In genomic region chrX:103644301-103644700, GRCm38 (mm10) we compare ENCODE assay signal across 25 mouse cellular contexts. TPM values are rescaled to one million over a fixed set of nuclear protein-coding genes. Genes with fewer than 3 reads are reported as not detected.
DNase-seq lines count a peak whose midpoint lies in the region; ATAC-seq lines count a peak whose summit lies in the region.
"Had no signal": no experiment of that assay in that cellular context is flagged by ENCODE, and none has a peak within 500 bp of the region (broad histone marks: within the 10 kb centered on the region; RNA-seq: fewer than 3 reads in every experiment).

No protein-coding gene starts in this region.

- ATAC-seq in kidney, embryonic 15.5 days (replicated peaks; ENCODE audit: low FRiP score): no peak
- ATAC-seq: CD4-positive, CD25-positive, alpha-beta regulatory T cell, adult 4 months; forebrain, embryonic 16.5 days had no signal

- no peaks in the 10 kb centered on the region for H3K9me3 ChIP-seq in kidney, embryonic 15.5 days (replicated peaks)
- H3K9me3 ChIP-seq: embryonic facial prominence, embryonic 13.5 days; forebrain, embryonic 12.5 days; G1E; heart, embryonic 15.5 days; hindbrain, embryonic 13.5 days had no signal

- 64% methylated on average over 1 of the region's 1 CpGs for WGBS in kidney, embryonic 15.5 days

- H3K4me2 ChIP-seq in kidney, embryonic 15.5 days: no peak overlapping the region
- H3K4me2 ChIP-seq: embryonic facial prominence, embryonic 13.5 days; forebrain, embryonic 12.5 days; heart, embryonic 11.5 days; heart, embryonic 15.5 days; hindbrain, embryonic 13.5 days had no signal

- DNase-seq in adrenal gland, adult 2 months: peak; percentile 11
- no peak for DNase-seq in adrenal gland, adult (ENCODE audit: inconsistent age in 2 of 2, low spot score in 1 of 2)
- peak; percentile 31 for DNase-seq in kidney, adult 18-20 months
- peak; percentile 21 for DNase-seq in adipocyte (ENCODE audit: low spot score)
- peak; percentile 52 to 58 for DNase-seq in kidney, postnatal 25 days
- no peak for DNase-seq in frontal cortex, postnatal 14 days (ENCODE audit: low spot score in 2 of 2)
- DNase-seq: adrenal gland, postnatal 25 days; B cell, adult 2 months; cerebellum, adult 18-20 months; cerebellum, adult 9-11 months; cerebellum, postnatal 36 days; gastrocnemius, postnatal 14 days; heart, adult 2 months; heart, postnatal 14 days had no signal

- 0 out of 2 replicates have a peak, but pooled peaks cover 5% of the 10 kb centered on the region for H3K27me3 ChIP-seq in kidney, embryonic 15.5 days
- H3K27me3 ChIP-seq: embryonic facial prominence, embryonic 13.5 days had no signal

- H3K27ac ChIP-seq in kidney, embryonic 15.5 days: no peak overlapping the region
- H3K27ac ChIP-seq: embryonic facial prominence, embryonic 13.5 days; forebrain, embryonic 12.5 days; heart, adult 2 months; heart, embryonic 15.5 days; hindbrain, embryonic 13.5 days had no signal

- H3K4me3 ChIP-seq in kidney, embryonic 15.5 days (replicated peaks): no peak overlapping the region
- H3K4me3 ChIP-seq: embryonic facial prominence, embryonic 13.5 days; forebrain, embryonic 12.5 days; heart, adult 2 months; heart, embryonic 15.5 days; hindbrain, embryonic 13.5 days had no signal

- no peaks in the 10 kb centered on the region for H3K36me3 ChIP-seq in kidney, embryonic 15.5 days
- H3K36me3 ChIP-seq: embryonic facial prominence, embryonic 13.5 days; forebrain, embryonic 12.5 days; G1E; heart, embryonic 15.5 days; hindbrain, embryonic 13.5 days had no signal

- no peak overlapping the region for H3K9ac ChIP-seq in kidney, embryonic 15.5 days
- H3K9ac ChIP-seq: embryonic facial prominence, embryonic 13.5 days; forebrain, embryonic 12.5 days; heart, embryonic 15.5 days; hindbrain, embryonic 13.5 days had no signal

- no peaks in the 10 kb centered on the region for H3K4me1 ChIP-seq in kidney, embryonic 15.5 days
- H3K4me1 ChIP-seq: embryonic facial prominence, embryonic 13.5 days; forebrain, embryonic 12.5 days; heart, embryonic 15.5 days; hindbrain, embryonic 13.5 days had no signal

RNA-seq across cellular contexts. Expression of gene Zcchc13, which starts 13.9 kb away (rescaled TPM):
- total RNA-seq in adrenal gland, adult 2 months (2021): not detected
- not detected in 2 replicates for polyA plus RNA-seq in adrenal gland, adult 2 months (2012; rRNA removed)
- not detected in 2 replicates for polyA plus RNA-seq in kidney, embryonic 15.5 days (2015; fragmentation: Nextera tagmentation; extraction: Ambion mirVana)
- total RNA-seq: adrenal gland, postnatal 25 days; G1E; gastrocnemius, adult 18-20 months; gastrocnemius, postnatal 14 days; heart, adult 2 months; heart, postnatal 14 days; hematopoietic stem cell, adult 5-6 weeks had no signal
- polyA plus RNA-seq: CD4-positive, CD25-positive, alpha-beta regulatory T cell, adult 4 months; embryonic facial prominence, embryonic 13.5 days; forebrain, embryonic 12.5 days; forebrain, embryonic 16.5 days; G1E; heart, adult 2 months; heart, embryonic 11.5 days; heart, embryonic 15.5 days; hindbrain, embryonic 13.5 days had no signal

Comparison
In these comparisons a context has a peak if more than half of its experiments do, and no peak if none do; other contexts are left out.
1. DNase-seq: peak in adrenal gland, adult 2 months (single experiment), kidney, adult 18-20 months (single experiment), adipocyte (single experiment) and kidney, postnatal 25 days (2 of 2); none in adrenal gland, adult (0 of 2) and frontal cortex, postnatal 14 days (0 of 2).